Mouse (Mus musculus): Measurements from ENCODE around the gene Phlpp2. TPM values are rescaled to one million over a fixed set of nuclear protein-coding genes. Genes with fewer than 3 reads are reported as not detected.

The Phlpp2 gene
- polyA plus RNA-seq (2012), result 0.45 and 0.51 TPM in 2 replicates

DNA sequence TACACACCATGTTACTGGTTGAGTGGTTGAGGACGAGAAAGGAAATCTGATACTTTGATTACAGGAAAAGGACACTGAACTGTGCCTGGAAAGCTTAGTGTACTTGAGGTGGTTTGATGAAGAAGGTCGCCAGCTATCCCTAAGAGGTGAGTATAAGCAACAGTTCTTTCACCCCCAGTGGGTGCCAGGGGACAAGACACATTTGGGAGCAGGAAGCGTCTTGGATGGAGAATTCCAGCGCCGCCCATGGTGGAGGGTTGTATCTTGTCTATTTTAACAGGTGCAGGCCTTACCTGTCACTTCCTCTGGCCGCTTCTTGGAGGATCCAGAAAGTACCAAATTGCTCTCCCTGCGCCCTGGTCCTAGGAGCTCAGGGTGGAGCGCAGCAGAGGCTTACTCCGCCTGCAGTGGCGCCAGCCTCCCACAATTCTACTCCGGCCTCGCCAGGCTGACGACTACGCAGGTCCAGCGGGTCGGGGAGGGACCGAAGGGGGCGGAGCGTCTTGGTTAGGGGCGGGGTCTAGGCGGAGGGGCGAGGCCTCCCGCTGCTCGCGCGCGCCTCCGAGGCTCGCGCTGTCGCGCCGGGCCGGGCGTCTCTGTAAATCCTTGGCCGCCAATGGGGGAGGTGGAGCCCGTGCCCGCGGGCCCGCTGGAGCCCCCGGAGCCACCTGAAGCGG lies at the start of gene Phlpp2:
Gene Phlpp2 (plus strand): TSS at position 540 of the 677 bp plus-strand sequence.
- peaks cover 89% of the 10 kb centered on the region for H3K4me1 ChIP-seq (ENCODE audit: control insufficient read depth)
- no peaks in the 10 kb centered on the region for H3K27me3 ChIP-seq (ENCODE audit: control insufficient read depth)
- no peaks in the 10 kb centered on the region for H3K9me3 ChIP-seq (ENCODE audit: control insufficient read depth, low read length)
- no peak for TF ChIP-seq TAL1 (IDR thresholded peaks at IDR 0.05; ENCODE audit: low read length)
- TF ChIP-seq GATA1 (IDR thresholded peaks at IDR 0.05; ENCODE audit: low read length), result no peak
- peaks cover 70% of the 10 kb centered on the region for H3K36me3 ChIP-seq (ENCODE audit: control insufficient read depth)
- peak within 1 kb of the TSS; percentile 99 for H3K4me3 ChIP-seq (replicated peaks)

DNA sequence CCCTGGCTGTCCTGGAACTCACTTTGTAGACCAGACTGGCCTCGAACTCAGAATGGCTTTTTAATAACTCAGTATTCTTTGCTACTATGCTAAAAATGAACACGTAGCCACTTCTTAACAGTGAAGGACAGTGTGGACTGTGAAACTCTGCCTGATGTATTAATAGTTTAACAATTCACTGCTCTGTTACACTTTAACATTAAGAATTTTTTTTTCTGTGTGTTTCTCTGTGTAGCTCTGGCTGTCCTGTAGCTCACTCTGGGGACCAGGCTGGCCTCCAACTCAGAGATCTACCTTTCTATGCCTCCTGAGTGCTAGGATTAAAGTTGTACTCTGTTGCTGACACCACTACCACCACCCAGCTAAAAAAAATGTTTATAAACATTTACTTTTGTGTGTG lies 44.8 kb upstream of the Phlpp2 start:
- H3K4me3 ChIP-seq (replicated peaks), result no peak overlapping the region
- no peaks in the 10 kb centered on the region for H3K27me3 ChIP-seq (ENCODE audit: control insufficient read depth)
- H3K9me3 ChIP-seq (ENCODE audit: control insufficient read depth, low read length), result no peaks in the 10 kb centered on the region
- TF ChIP-seq TAL1 (IDR thresholded peaks at IDR 0.05; ENCODE audit: low read length) (no peak), GATA1 (IDR thresholded peaks at IDR 0.05; ENCODE audit: low read length) (no peak)
- peaks cover 2% of the 10 kb centered on the region for H3K4me1 ChIP-seq (ENCODE audit: control insufficient read depth)
- H3K36me3 ChIP-seq (ENCODE audit: control insufficient read depth), result peaks cover 34% of the 10 kb centered on the region

- Histone ChIP-seq H3K4me3 (replicated peaks) (no peak overlapping the region), H3K4me1 (ENCODE audit: control insufficient read depth) (peaks cover 24% of the 10 kb centered on the region), H3K27me3 (ENCODE audit: control insufficient read depth) (no peaks in the 10 kb centered on the region), H3K36me3 (ENCODE audit: control insufficient read depth) (peaks cover 66% of the 10 kb centered on the region), H3K9me3 (ENCODE audit: control insufficient read depth, low read length) (no peaks in the 10 kb centered on the region)
- TF ChIP-seq GATA1 (IDR thresholded peaks at IDR 0.05; ENCODE audit: low read length) (no peak), TAL1 (IDR thresholded peaks at IDR 0.05; ENCODE audit: low read length) (no peak)
Observed at GRCm38 (mm10) chr8:109839822-109840221, 28.5 kb upstream of the Phlpp2 start.

- no peak for TF ChIP-seq GATA1 (IDR thresholded peaks at IDR 0.05; ENCODE audit: low read length)
- TF ChIP-seq TAL1 (IDR thresholded peaks at IDR 0.05; ENCODE audit: low read length), result no peak
- Histone ChIP-seq H3K4me1 (ENCODE audit: control insufficient read depth) (peaks cover 29% of the 10 kb centered on the region), H3K27me3 (ENCODE audit: control insufficient read depth) (no peaks in the 10 kb centered on the region), H3K9me3 (ENCODE audit: control insufficient read depth, low read length) (no peaks in the 10 kb centered on the region), H3K36me3 (ENCODE audit: control insufficient read depth) (peaks cover 78% of the 10 kb centered on the region), H3K4me3 (replicated peaks) (no peak overlapping the region)
Observed at GRCm38 (mm10) chr8:109842468-109842867, 25.9 kb upstream of the Phlpp2 start.

- Histone ChIP-seq H3K4me1 (ENCODE audit: control insufficient read depth) (peaks cover 16% of the 10 kb centered on the region), H3K27me3 (ENCODE audit: control insufficient read depth) (no peaks in the 10 kb centered on the region), H3K36me3 (ENCODE audit: control insufficient read depth) (peaks cover 97% of the 10 kb centered on the region), H3K4me3 (replicated peaks) (no peak overlapping the region), H3K9me3 (ENCODE audit: control insufficient read depth, low read length) (no peaks in the 10 kb centered on the region)
- TF ChIP-seq TAL1 (IDR thresholded peaks at IDR 0.05; ENCODE audit: low read length) (no peak), GATA1 (IDR thresholded peaks at IDR 0.05; ENCODE audit: low read length) (no peak)
Observed at GRCm38 (mm10) chr8:109847866-109848265, 20.5 kb upstream of the Phlpp2 start.

GRCm38 (mm10) chr8:109848981-109849380 lies 19.4 kb upstream of the Phlpp2 start:
- Histone ChIP-seq H3K9me3 (ENCODE audit: control insufficient read depth, low read length) (no peaks in the 10 kb centered on the region), H3K36me3 (ENCODE audit: control insufficient read depth) (peaks cover 97% of the 10 kb centered on the region), H3K27me3 (ENCODE audit: control insufficient read depth) (no peaks in the 10 kb centered on the region), H3K4me1 (ENCODE audit: control insufficient read depth) (peaks cover 17% of the 10 kb centered on the region), H3K4me3 (replicated peaks) (no peak overlapping the region)
- TF ChIP-seq TAL1 (IDR thresholded peaks at IDR 0.05; ENCODE audit: low read length), result no peak
- TF ChIP-seq GATA1 (IDR thresholded peaks at IDR 0.05; ENCODE audit: low read length), result no peak

DNA sequence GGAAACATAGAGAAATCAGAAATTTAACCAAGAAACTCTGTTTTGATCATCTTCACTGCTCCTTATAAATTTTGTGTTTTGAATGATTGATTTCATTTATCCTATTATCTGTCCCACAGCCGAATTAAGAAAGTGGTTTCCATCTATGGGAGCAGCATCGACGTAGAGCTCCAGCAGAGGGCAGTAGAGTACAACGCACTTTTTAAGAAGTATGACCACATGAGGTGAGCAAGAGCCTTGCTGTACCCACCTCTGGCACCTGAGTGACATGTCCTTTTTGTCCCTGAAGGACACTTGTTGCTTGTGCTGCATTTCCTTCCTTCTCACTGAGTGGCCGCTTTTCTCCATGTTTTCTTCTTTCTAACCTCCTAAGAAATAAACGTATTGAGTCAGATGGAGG lies 14.9 kb upstream of the Phlpp2 start:
- H3K4me3 ChIP-seq (replicated peaks), result no peak overlapping the region
- H3K36me3 ChIP-seq (ENCODE audit: control insufficient read depth), result peaks cover 97% of the 10 kb centered on the region
- H3K4me1 ChIP-seq (ENCODE audit: control insufficient read depth), result peaks cover 11% of the 10 kb centered on the region
- no peaks in the 10 kb centered on the region for H3K27me3 ChIP-seq (ENCODE audit: control insufficient read depth)
- TF ChIP-seq GATA1 (IDR thresholded peaks at IDR 0.05; ENCODE audit: low read length), result no peak
- no peak for TF ChIP-seq TAL1 (IDR thresholded peaks at IDR 0.05; ENCODE audit: low read length)
- H3K9me3 ChIP-seq (ENCODE audit: control insufficient read depth, low read length), result no peaks in the 10 kb centered on the region

DNA sequence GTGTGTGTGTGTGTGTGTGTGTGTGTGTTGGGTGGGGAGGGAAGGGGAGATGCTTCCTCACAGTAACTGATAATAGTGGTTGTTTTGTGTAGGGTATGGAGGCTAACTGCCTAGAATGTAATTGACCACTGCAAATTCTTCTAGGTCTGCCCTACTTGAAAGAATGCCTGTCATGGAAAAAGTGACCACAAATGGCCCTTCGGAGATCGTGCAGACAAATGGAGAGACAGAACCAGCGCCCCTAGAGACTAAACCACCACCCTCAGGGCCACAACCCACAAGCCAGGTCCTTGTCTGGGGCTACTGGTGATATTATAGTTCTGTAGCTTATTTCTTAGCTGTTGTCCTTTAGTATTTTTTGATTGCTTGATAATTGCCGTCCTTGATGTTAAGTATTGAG lies 13.8 kb upstream of the Phlpp2 start:
- H3K9me3 ChIP-seq (ENCODE audit: control insufficient read depth, low read length), result no peaks in the 10 kb centered on the region
- H3K36me3 ChIP-seq (ENCODE audit: control insufficient read depth), result peaks cover 97% of the 10 kb centered on the region
- H3K4me1 ChIP-seq (ENCODE audit: control insufficient read depth), result peaks cover 9% of the 10 kb centered on the region
- TF ChIP-seq GATA1 (IDR thresholded peaks at IDR 0.05; ENCODE audit: low read length) (no peak), TAL1 (IDR thresholded peaks at IDR 0.05; ENCODE audit: low read length) (no peak)
- no peaks in the 10 kb centered on the region for H3K27me3 ChIP-seq (ENCODE audit: control insufficient read depth)
- H3K4me3 ChIP-seq (replicated peaks), result no peak overlapping the region

GRCm38 (mm10) chr8:109855451-109855850 lies 12.9 kb upstream of the Phlpp2 start:
- Histone ChIP-seq H3K4me3 (replicated peaks) (no peak overlapping the region), H3K9me3 (ENCODE audit: control insufficient read depth, low read length) (no peaks in the 10 kb centered on the region), H3K4me1 (ENCODE audit: control insufficient read depth) (peaks cover 11% of the 10 kb centered on the region), H3K36me3 (ENCODE audit: control insufficient read depth) (peaks cover 97% of the 10 kb centered on the region), H3K27me3 (ENCODE audit: control insufficient read depth) (no peaks in the 10 kb centered on the region)
- TF ChIP-seq GATA1 (IDR thresholded peaks at IDR 0.05; ENCODE audit: low read length) (no peak), TAL1 (IDR thresholded peaks at IDR 0.05; ENCODE audit: low read length) (no peak)

- peak overlapping the region; percentile 40 for H3K4me3 ChIP-seq (replicated peaks)
- no peaks in the 10 kb centered on the region for H3K9me3 ChIP-seq (ENCODE audit: control insufficient read depth, low read length)
- no peak for TF ChIP-seq TAL1 (IDR thresholded peaks at IDR 0.05; ENCODE audit: low read length)
- no peak for TF ChIP-seq GATA1 (IDR thresholded peaks at IDR 0.05; ENCODE audit: low read length)
- no peaks in the 10 kb centered on the region for H3K27me3 ChIP-seq (ENCODE audit: control insufficient read depth)
- H3K36me3 ChIP-seq (ENCODE audit: control insufficient read depth), result peaks cover 80% of the 10 kb centered on the region
- peaks cover 73% of the 10 kb centered on the region for H3K4me1 ChIP-seq (ENCODE audit: control insufficient read depth)
Observed at GRCm38 (mm10) chr8:109863398-109863797, 4.9 kb upstream of the Phlpp2 start.
